Mouse (Mus musculus): ENCODE measurements around the gene Gjb1. TPM values are rescaled to one million over a fixed set of nuclear protein-coding genes. Genes with fewer than 3 reads are reported as not detected.
A peak's percentile ranks its signal among the peaks of the same experiment; 100 is the strongest.
"Not testable (repeated sequence)": the region's sequence is repeated elsewhere in the genome, so short reads cannot be mapped to it uniquely, and the experiment has no call there.

Gene Gjb1
- 2.4 and 2.5 TPM in 2 replicates for total RNA-seq (2014; rRNA removed)
- 2.1 and 2.2 TPM in 2 replicates for polyA plus RNA-seq (2015; fragmentation: Nextera tagmentation; extraction: Ambion mirVana)

DNA sequence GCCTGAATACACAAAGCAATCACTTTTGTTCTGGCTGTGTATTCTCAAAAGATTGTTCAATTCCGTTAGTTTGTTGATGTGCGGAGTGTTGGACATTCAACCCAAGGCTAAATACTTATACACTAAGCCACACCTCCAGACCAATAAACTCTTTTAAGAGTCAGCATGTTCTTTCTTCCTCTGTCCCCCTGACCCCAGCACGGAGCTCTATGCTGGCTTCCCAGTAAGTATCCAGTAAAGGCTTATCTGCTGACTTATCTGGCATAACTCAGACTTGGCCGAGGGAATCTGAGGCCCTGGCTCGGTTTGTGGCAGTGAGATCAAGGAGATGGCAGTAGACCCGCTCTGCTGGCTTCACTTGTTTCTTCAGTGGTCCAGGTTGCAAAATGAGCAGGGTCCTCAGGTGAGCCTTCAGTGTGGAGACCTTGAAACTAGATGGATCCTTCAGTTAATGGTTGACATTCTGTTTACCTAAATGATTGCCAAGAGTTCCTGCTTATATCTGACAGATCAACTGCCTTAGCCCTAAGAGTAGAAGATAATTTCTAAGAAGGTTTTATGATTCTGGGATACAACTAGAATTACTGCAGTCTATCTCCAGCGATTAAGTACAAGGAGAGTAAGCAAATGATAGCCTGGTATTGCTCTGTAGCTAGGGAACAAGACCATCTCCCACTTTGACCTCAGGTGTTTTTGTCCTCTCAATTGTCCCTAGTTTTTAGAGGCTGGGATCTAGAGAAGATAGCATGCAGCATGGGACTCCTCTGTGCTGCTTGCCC lies at the start of gene Gjb1:
Gene Gjb1, plus strand, starts transcription at position 189 of the 779 bp plus-strand sequence.
- ATAC-seq, result no peak
- no peak for TF ChIP-seq CTCF (IDR thresholded peaks at IDR 0.05; ENCODE audit: low read depth)
- Histone ChIP-seq H3K9me3 (ENCODE audit: low read length) (no peaks in the 10 kb centered on the region), H3K4me3 (ENCODE audit: low read depth, low read length) (no peak within 1 kb of the TSS), H3K36me3 (ENCODE audit: insufficient read depth) (no peaks in the 10 kb centered on the region), H3K4me2 (ENCODE audit: low read depth) (no peak within 1 kb of the TSS), H3K4me1 (ENCODE audit: insufficient read depth) (no peaks in the 10 kb centered on the region), H3K9ac (no peak within 1 kb of the TSS), H3K27ac (ENCODE audit: low read depth, low read length) (no peak within 1 kb of the TSS), H3K27me3 (ENCODE audit: insufficient read depth, low read length) (no peaks in the 10 kb centered on the region)
- 77% methylated on average over 7 of the region's 7 CpGs for WGBS
- no peak for DNase-seq

DNA sequence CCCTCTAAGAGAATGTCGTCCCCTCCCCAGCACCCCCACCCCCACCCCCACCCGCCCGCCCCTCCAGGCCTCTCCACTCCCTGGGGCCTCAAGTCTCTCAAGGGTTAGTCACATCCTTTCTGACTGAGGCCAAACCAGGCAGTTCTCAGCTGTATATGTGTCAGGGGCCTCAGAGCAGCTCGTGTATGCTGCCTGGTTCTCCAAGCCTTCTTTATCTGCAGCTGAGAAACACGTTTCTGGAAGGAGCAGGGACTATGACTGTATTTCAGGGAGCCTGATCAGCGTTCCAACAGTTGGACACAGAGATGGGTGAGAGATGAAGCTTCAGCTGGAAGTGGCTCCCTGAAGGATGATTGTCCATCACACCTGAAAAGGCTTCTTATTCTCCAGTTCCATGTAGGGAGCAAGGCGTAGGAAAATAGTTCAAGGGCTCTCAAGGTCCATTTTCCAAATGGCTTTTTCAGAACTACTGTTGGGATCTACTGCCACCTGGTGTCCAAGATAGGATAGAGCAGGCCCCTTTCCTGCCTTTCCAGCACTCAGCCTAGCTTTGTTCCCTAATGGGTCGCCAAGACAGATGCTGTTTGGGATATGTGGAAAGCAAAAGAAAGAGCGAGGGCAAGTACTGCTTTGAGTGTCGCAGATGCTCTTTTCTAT lies 46.7 kb upstream of the Gjb1 start:
- ATAC-seq, result no peak
- peak; percentile 84 for DNase-seq
- no peaks in the 10 kb centered on the region for H3K4me1 ChIP-seq (ENCODE audit: insufficient read depth)
- H3K9me3 ChIP-seq (ENCODE audit: low read length), result no peaks in the 10 kb centered on the region
- 30% methylated on average over 10 of the region's 10 CpGs for WGBS
- H3K4me2 ChIP-seq (ENCODE audit: low read depth), result no peak overlapping the region
- H3K4me3 ChIP-seq (ENCODE audit: low read depth, low read length), result no peak overlapping the region
- no peak overlapping the region for H3K9ac ChIP-seq
- no peaks in the 10 kb centered on the region for H3K36me3 ChIP-seq (ENCODE audit: insufficient read depth)
- peak overlapping the region; percentile 70 for H3K27ac ChIP-seq (ENCODE audit: low read depth, low read length)
- no peaks in the 10 kb centered on the region for H3K27me3 ChIP-seq (ENCODE audit: insufficient read depth, low read length)
- peak; percentile 84 for TF ChIP-seq CTCF (IDR thresholded peaks at IDR 0.05; ENCODE audit: low read depth)

- ATAC-seq, result peak; percentile 14; the same call in 1 of the 2 replicates
These were observed 44.2 kb upstream of the Gjb1 start for GRCm38 (mm10) chrX:101332031-101332374.

GRCm38 (mm10) chrX:101332375-101333211 lies 43.6 kb upstream of the Gjb1 start:
- peak; percentile 97 for ATAC-seq
- no peak for TF ChIP-seq CTCF (IDR thresholded peaks at IDR 0.05; ENCODE audit: low read depth)

More at GRCm38 (mm10) chrX:101332031-101332374, 44.2 kb upstream of the Gjb1 start:
- no peaks in the 10 kb centered on the region for H3K4me1 ChIP-seq (ENCODE audit: insufficient read depth)
- no peaks in the 10 kb centered on the region for H3K9me3 ChIP-seq (ENCODE audit: low read length)
- H3K4me3 ChIP-seq (ENCODE audit: low read depth, low read length), result peak overlapping the region; percentile 32
- H3K27me3 ChIP-seq (ENCODE audit: insufficient read depth, low read length), result no peaks in the 10 kb centered on the region
- WGBS, result 39% methylated on average over 9 of the region's 9 CpGs
- DNase-seq, result no peak
- peak overlapping the region; percentile 84 for H3K27ac ChIP-seq (ENCODE audit: low read depth, low read length)
- TF ChIP-seq CTCF (IDR thresholded peaks at IDR 0.05; ENCODE audit: low read depth), result no peak
- H3K4me2 ChIP-seq (ENCODE audit: low read depth), result peak overlapping the region; percentile 34
- H3K36me3 ChIP-seq (ENCODE audit: insufficient read depth), result no peaks in the 10 kb centered on the region
- peak overlapping the region; percentile 37 for H3K9ac ChIP-seq

GRCm38 (mm10) chrX:101334606-101335005 lies 41.6 kb upstream of the Gjb1 start:
- ATAC-seq, result no peak
- Histone ChIP-seq H3K9me3 (ENCODE audit: low read length) (no peaks in the 10 kb centered on the region), H3K4me2 (ENCODE audit: low read depth) (no peak overlapping the region), H3K36me3 (ENCODE audit: insufficient read depth) (no peaks in the 10 kb centered on the region), H3K27me3 (ENCODE audit: insufficient read depth, low read length) (no peaks in the 10 kb centered on the region), H3K9ac (no peak overlapping the region), H3K27ac (ENCODE audit: low read depth, low read length) (no peak overlapping the region), H3K4me3 (ENCODE audit: low read depth, low read length) (no peak overlapping the region), H3K4me1 (ENCODE audit: insufficient read depth) (no peaks in the 10 kb centered on the region)
- peak; percentile 51 for TF ChIP-seq CTCF (IDR thresholded peaks at IDR 0.05; ENCODE audit: low read depth)
- 93% methylated on average over 5 of the region's 5 CpGs for WGBS
- DNase-seq, result no peak

More at GRCm38 (mm10) chrX:101332375-101333211, 43.6 kb upstream of the Gjb1 start:
- H3K4me2 ChIP-seq (ENCODE audit: low read depth), result peak overlapping the region; percentile 49
- no peaks in the 10 kb centered on the region for H3K27me3 ChIP-seq (ENCODE audit: insufficient read depth, low read length)
- no peaks in the 10 kb centered on the region for H3K4me1 ChIP-seq (ENCODE audit: insufficient read depth)
- 32% methylated on average over 32 of the region's 49 CpGs for WGBS
- peak overlapping the region; percentile 52 for H3K9ac ChIP-seq
- peak; percentile 90 for DNase-seq
- H3K36me3 ChIP-seq (ENCODE audit: insufficient read depth), result no peaks in the 10 kb centered on the region
- H3K4me3 ChIP-seq (ENCODE audit: low read depth, low read length), result peak overlapping the region; percentile 32
- peak overlapping the region; percentile 87 for H3K27ac ChIP-seq (ENCODE audit: low read depth, low read length)
- H3K9me3 ChIP-seq (ENCODE audit: low read length), result no peaks in the 10 kb centered on the region

GRCm38 (mm10) chrX:101338666-101339065 lies 37.5 kb upstream of the Gjb1 start:
- no peak overlapping the region for H3K4me2 ChIP-seq (ENCODE audit: low read depth)
- no peaks in the 10 kb centered on the region for H3K4me1 ChIP-seq (ENCODE audit: insufficient read depth)
- no peak for ATAC-seq
- no peaks in the 10 kb centered on the region for H3K36me3 ChIP-seq (ENCODE audit: insufficient read depth)
- no peak for TF ChIP-seq CTCF (IDR thresholded peaks at IDR 0.05; ENCODE audit: low read depth)
- no peak overlapping the region for H3K4me3 ChIP-seq (ENCODE audit: low read depth, low read length)
- 51% methylated on average over 4 of the region's 4 CpGs for WGBS
- DNase-seq, result no peak
- H3K27me3 ChIP-seq (ENCODE audit: insufficient read depth, low read length), result no peaks in the 10 kb centered on the region
- H3K27ac ChIP-seq (ENCODE audit: low read depth, low read length), result no peak overlapping the region
- H3K9me3 ChIP-seq (ENCODE audit: low read length), result no peaks in the 10 kb centered on the region
- H3K9ac ChIP-seq, result no peak overlapping the region

DNA sequence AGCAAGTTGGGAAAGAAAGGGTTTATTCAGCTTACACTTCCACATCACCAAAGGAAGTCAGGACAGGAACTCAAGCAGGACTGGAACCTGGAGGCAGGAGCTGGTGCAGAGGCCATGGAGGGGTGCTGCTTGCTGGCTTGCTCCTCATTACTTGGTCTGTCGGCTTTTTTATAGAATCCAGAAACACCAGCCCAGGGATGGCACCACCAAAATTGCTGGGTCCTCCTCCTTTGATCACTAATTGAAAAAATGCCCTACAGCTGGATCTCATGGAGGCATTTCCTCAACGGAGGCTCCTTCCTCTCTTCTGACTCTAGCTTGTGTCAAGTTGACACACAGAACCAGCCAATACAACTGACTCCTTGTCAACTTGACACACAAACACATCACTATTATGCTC lies 33.3 kb upstream of the Gjb1 start:
- H3K9ac ChIP-seq; H3K27me3 ChIP-seq (ENCODE audit: insufficient read depth, low read length); H3K9me3 ChIP-seq (ENCODE audit: low read length); H3K27ac ChIP-seq (ENCODE audit: low read depth, low read length); H3K4me2 ChIP-seq (ENCODE audit: low read depth); DNase-seq; H3K4me1 ChIP-seq (ENCODE audit: insufficient read depth); H3K36me3 ChIP-seq (ENCODE audit: insufficient read depth); ATAC-seq; H3K4me3 ChIP-seq (ENCODE audit: low read depth, low read length): not testable (repeated sequence)
- WGBS, result 72% methylated on average over 2 of the region's 2 CpGs

Measured in forebrain, postnatal 0 days (tissue).